Mouse (Mus musculus): Measurements from ENCODE around the gene Pdyn.

Gene Pdyn

GRCm38 (mm10) chr2:129654233-129654950, 45.3 kb downstream of the Pdyn start:
- no peak for DNase-seq (ENCODE audit: low read depth)

GRCm38 (mm10) chr2:129653632-129654031, 46.0 kb downstream of the Pdyn start:
- DNase-seq (ENCODE audit: low read depth) = no peak

GRCm38 (mm10) chr2:129652616-129653015, 47.0 kb downstream of the Pdyn start:
- DNase-seq (ENCODE audit: low read depth) = no peak
